Mouse (Mus musculus): ENCODE data around the gene Gm28557.

DNA sequence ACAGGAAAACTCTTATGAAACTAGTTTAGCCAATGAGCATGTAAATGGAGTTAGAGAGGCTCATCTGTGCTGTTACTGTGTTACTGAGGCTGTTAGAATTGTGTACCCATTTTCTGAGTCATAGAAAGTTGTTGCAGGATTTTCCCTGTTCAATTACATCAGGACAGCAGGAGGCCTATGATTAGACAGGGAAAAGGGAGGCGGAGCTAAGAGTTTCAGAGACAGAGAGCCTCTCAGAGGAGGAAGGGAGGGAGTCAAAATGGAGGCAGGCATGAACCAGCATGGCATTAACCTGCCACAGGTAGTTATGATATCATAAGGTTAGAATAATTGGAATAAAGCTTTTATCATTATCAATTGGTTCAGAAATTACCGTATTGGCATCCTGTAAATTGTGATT lies 35.6 kb downstream of the Gm28557 start:
- TF ChIP-seq CTCF (IDR thresholded peaks at IDR 0.05; ENCODE audit: extremely low read depth, insufficient read length, insufficient replicate concordance, low read depth, low read length) = no peak
- no peak for TF ChIP-seq POLR2A (IDR thresholded peaks at IDR 0.05; ENCODE audit: low read depth, low read length)
